Mouse (Mus musculus): ENCODE measurements around the gene Gm49336. TPM values are rescaled to one million over a fixed set of nuclear protein-coding genes. Genes with fewer than 3 reads are reported as not detected.

Gene Gm49336
- polyA plus RNA-seq, 1 experiment from 2014 or later = 60.9 TPM

- no peak overlapping the region for H3K4me3 ChIP-seq
- no peak overlapping the region for H3K4me2 ChIP-seq (replicated peaks)
- H3K36me3 ChIP-seq = no peaks in the 10 kb centered on the region
- no peak for ATAC-seq (ENCODE audit: insufficient number of reproducible peaks, insufficient read depth, low FRiP score, low TSS enrichment)
- H3K4me1 ChIP-seq = peaks cover 14% of the 10 kb centered on the region
- 77% methylated on average over 7 of the region's 7 CpGs for WGBS
- H3K9me3 ChIP-seq = no peaks in the 10 kb centered on the region
- no peaks in the 10 kb centered on the region for H3K27me3 ChIP-seq
- H3K9ac ChIP-seq = no peak overlapping the region
- H3K27ac ChIP-seq = no peak overlapping the region
These were observed 11.0 kb upstream of the Gm49336 start for GRCm38 (mm10) chr14:60262316-60262715.

- Histone ChIP-seq H3K9me3 (no peaks in the 10 kb centered on the region), H3K27ac (no peak overlapping the region), H3K36me3 (no peaks in the 10 kb centered on the region), H3K4me1 (no peaks in the 10 kb centered on the region), H3K4me3 (no peak overlapping the region), H3K9ac (no peak overlapping the region), H3K27me3 (no peaks in the 10 kb centered on the region), H3K4me2 (replicated peaks) (no peak overlapping the region)
- no peak for ATAC-seq (ENCODE audit: insufficient number of reproducible peaks, insufficient read depth, low FRiP score, low TSS enrichment)
- WGBS = 93% methylated on average over 1 of the region's 1 CpGs
These were observed 6.5 kb upstream of the Gm49336 start for GRCm38 (mm10) chr14:60257851-60258250.

GRCm38 (mm10) chr14:60257101-60257500, 5.8 kb upstream of the Gm49336 start:
- no peak for ATAC-seq (ENCODE audit: insufficient number of reproducible peaks, insufficient read depth, low FRiP score, low TSS enrichment)
- no peak overlapping the region for H3K27ac ChIP-seq
- no peaks in the 10 kb centered on the region for H3K36me3 ChIP-seq
- H3K9me3 ChIP-seq = no peaks in the 10 kb centered on the region
- no peak overlapping the region for H3K4me2 ChIP-seq (replicated peaks)
- H3K9ac ChIP-seq = no peak overlapping the region
- H3K27me3 ChIP-seq = no peaks in the 10 kb centered on the region
- no peak overlapping the region for H3K4me3 ChIP-seq
- peaks cover 3% of the 10 kb centered on the region; the same call in 1 of the 2 replicates for H3K4me1 ChIP-seq
- WGBS = 76% methylated on average over 4 of the region's 4 CpGs

GRCm38 (mm10) chr14:60256356-60256755, 5.0 kb upstream of the Gm49336 start:
- Histone ChIP-seq H3K9me3 (no peaks in the 10 kb centered on the region), H3K9ac (no peak overlapping the region), H3K27me3 (no peaks in the 10 kb centered on the region), H3K4me3 (no peak overlapping the region), H3K4me2 (replicated peaks) (no peak overlapping the region), H3K27ac (0 out of 2 replicates have a peak overlapping the region, but pooled peaks have one; percentile 25), H3K4me1 (peaks cover 3% of the 10 kb centered on the region; the same call in 1 of the 2 replicates), H3K36me3 (no peaks in the 10 kb centered on the region)
- no peak for ATAC-seq (ENCODE audit: insufficient number of reproducible peaks, insufficient read depth, low FRiP score, low TSS enrichment)
- 30% methylated on average over 3 of the region's 3 CpGs for WGBS

- Histone ChIP-seq H3K27ac (no peak overlapping the region), H3K4me1 (peaks cover 10% of the 10 kb centered on the region; the same call in 1 of the 2 replicates), H3K9ac (no peak overlapping the region), H3K4me3 (no peak overlapping the region), H3K4me2 (replicated peaks) (no peak overlapping the region), H3K9me3 (no peaks in the 10 kb centered on the region), H3K27me3 (no peaks in the 10 kb centered on the region), H3K36me3 (no peaks in the 10 kb centered on the region)
- ATAC-seq (ENCODE audit: insufficient number of reproducible peaks, insufficient read depth, low FRiP score, low TSS enrichment) = no peak
These were observed 3.5 kb upstream of the Gm49336 start for GRCm38 (mm10) chr14:60254774-60255173.

- ATAC-seq (ENCODE audit: insufficient number of reproducible peaks, insufficient read depth, low FRiP score, low TSS enrichment) = no peak
- H3K27ac ChIP-seq = no peak overlapping the region
- no peaks in the 10 kb centered on the region for H3K36me3 ChIP-seq
- 89% methylated on average over 3 of the region's 3 CpGs for WGBS
- no peak overlapping the region for H3K4me2 ChIP-seq (replicated peaks)
- peaks cover 17% of the 10 kb centered on the region for H3K4me1 ChIP-seq
- no peaks in the 10 kb centered on the region for H3K27me3 ChIP-seq
- no peak overlapping the region for H3K9ac ChIP-seq
- no peaks in the 10 kb centered on the region for H3K9me3 ChIP-seq
- no peak overlapping the region for H3K4me3 ChIP-seq
These were observed 2.2 kb upstream of the Gm49336 start for GRCm38 (mm10) chr14:60253466-60253865.

GRCm38 (mm10) chr14:60252004-60253000, 995 bp upstream of the Gm49336 start:
- Histone ChIP-seq H3K4me1 (peaks cover 17% of the 10 kb centered on the region), H3K27me3 (no peaks in the 10 kb centered on the region), H3K9ac (peak overlapping the region; percentile 94), H3K4me3 (peak overlapping the region; percentile 97), H3K4me2 (replicated peaks) (peak overlapping the region; percentile 70), H3K36me3 (no peaks in the 10 kb centered on the region), H3K9me3 (no peaks in the 10 kb centered on the region), H3K27ac (peak overlapping the region; percentile 83)
- WGBS = 22% methylated on average over 15 of the region's 15 CpGs
- ATAC-seq (ENCODE audit: insufficient number of reproducible peaks, insufficient read depth, low FRiP score, low TSS enrichment) = 0 out of 2 replicates have a peak, but pooled peaks have one; percentile 2

- Histone ChIP-seq H3K4me1 (peaks cover 17% of the 10 kb centered on the region), H3K9me3 (no peaks in the 10 kb centered on the region), H3K9ac (peak overlapping the region; percentile 94), H3K36me3 (no peaks in the 10 kb centered on the region), H3K4me2 (replicated peaks) (peak overlapping the region; percentile 67), H3K27me3 (no peaks in the 10 kb centered on the region), H3K4me3 (peak overlapping the region; percentile 97), H3K27ac (peak overlapping the region; percentile 84)
- ATAC-seq (ENCODE audit: insufficient number of reproducible peaks, insufficient read depth, low FRiP score, low TSS enrichment) = peak; percentile 55
- under 1% methylated on average over 39 of the region's 39 CpGs for WGBS
These were observed 428 bp downstream of the Gm49336 start for GRCm38 (mm10) chr14:60250879-60251278.

- ATAC-seq (ENCODE audit: insufficient number of reproducible peaks, insufficient read depth, low FRiP score, low TSS enrichment) = no peak
- H3K4me3 ChIP-seq = peak overlapping the region; percentile 97
- 21% methylated on average over 8 of the region's 8 CpGs for WGBS
- H3K36me3 ChIP-seq = no peaks in the 10 kb centered on the region
- H3K27ac ChIP-seq = no peak overlapping the region
- peaks cover 17% of the 10 kb centered on the region for H3K4me1 ChIP-seq
- no peaks in the 10 kb centered on the region for H3K27me3 ChIP-seq
- peak overlapping the region; percentile 67 for H3K4me2 ChIP-seq (replicated peaks)
- H3K9me3 ChIP-seq = no peaks in the 10 kb centered on the region
- H3K9ac ChIP-seq = peak overlapping the region; percentile 94
These were observed 941 bp downstream of the Gm49336 start for GRCm38 (mm10) chr14:60250366-60250765.

GRCm38 (mm10) chr14:60238551-60238950, 12.8 kb downstream of the Gm49336 start:
- no peaks in the 10 kb centered on the region for H3K4me1 ChIP-seq
- no peak for ATAC-seq (ENCODE audit: insufficient number of reproducible peaks, insufficient read depth, low FRiP score, low TSS enrichment)
- H3K9me3 ChIP-seq = no peaks in the 10 kb centered on the region
- H3K27ac ChIP-seq = no peak overlapping the region
- H3K27me3 ChIP-seq = no peaks in the 10 kb centered on the region
- H3K36me3 ChIP-seq = peaks cover 46% of the 10 kb centered on the region
- H3K9ac ChIP-seq = no peak overlapping the region
- no peak overlapping the region for H3K4me3 ChIP-seq
- 84% methylated on average over 3 of the region's 3 CpGs for WGBS
- no peak overlapping the region for H3K4me2 ChIP-seq (replicated peaks)

- Histone ChIP-seq H3K9me3 (no peaks in the 10 kb centered on the region), H3K27me3 (no peaks in the 10 kb centered on the region), H3K4me1 (no peaks in the 10 kb centered on the region), H3K9ac (no peak overlapping the region), H3K4me2 (replicated peaks) (no peak overlapping the region), H3K4me3 (no peak overlapping the region), H3K27ac (no peak overlapping the region), H3K36me3 (peaks cover 27% of the 10 kb centered on the region)
- 90% methylated on average over 10 of the region's 10 CpGs for WGBS
- no peak for ATAC-seq (ENCODE audit: insufficient number of reproducible peaks, insufficient read depth, low FRiP score, low TSS enrichment)
These were observed 31.4 kb downstream of the Gm49336 start for GRCm38 (mm10) chr14:60219886-60220285.

- H3K4me1 ChIP-seq = no peaks in the 10 kb centered on the region
- H3K27ac ChIP-seq = no peak overlapping the region
- no peak for ATAC-seq (ENCODE audit: insufficient number of reproducible peaks, insufficient read depth, low FRiP score, low TSS enrichment)
- no peaks in the 10 kb centered on the region for H3K9me3 ChIP-seq
- H3K9ac ChIP-seq = no peak overlapping the region
- peaks cover 27% of the 10 kb centered on the region for H3K36me3 ChIP-seq
- WGBS = 97% methylated on average over 4 of the region's 4 CpGs
- H3K27me3 ChIP-seq = no peaks in the 10 kb centered on the region
- no peak overlapping the region for H3K4me3 ChIP-seq
- no peak overlapping the region for H3K4me2 ChIP-seq (replicated peaks)
These were observed 33.7 kb downstream of the Gm49336 start for GRCm38 (mm10) chr14:60217616-60218015.
